Mouse (Mus musculus) heart, adult 2 months (tissue): ENCODE data around the gene Inpp5b. TPM values are rescaled to one million over a fixed set of nuclear protein-coding genes. Genes with fewer than 3 reads are reported as not detected.

Experiments
- DNase-seq, 2 experiments: peaks; one replicate each; pipeline ENCODE4 v3.0.0; 2021
- H3K27ac ChIP-seq: fragments of 200-600 bp; 2 replicates; pipeline ENCODE4 v1.8.1; 2022
- H3K27me3 ChIP-seq: fragments of 200-500 bp; 2 replicates; pipeline ENCODE4 v1.6.1; 2012; ENCODE audit warnings: mild to moderate bottlenecking, low read length, inconsistent platforms, mixed read lengths; ENCODE audit not compliant: control insufficient read depth, insufficient read depth
- H3K36me3 ChIP-seq: fragments of 200-500 bp; 2 replicates; pipeline ENCODE4 v1.6.1; 2012; ENCODE audit warnings: low read length, inconsistent platforms; ENCODE audit not compliant: control insufficient read depth, insufficient read depth
- H3K4me1 ChIP-seq: fragments of 200-500 bp; 2 replicates; pipeline ENCODE4 v1.6.1; 2011; ENCODE audit warnings: low read length; ENCODE audit not compliant: control insufficient read depth, insufficient read depth
- H3K4me3 ChIP-seq: fragments of 200-600 bp; 2 replicates; pipeline ENCODE4 v1.8.1; 2022
- H3K79me2 ChIP-seq: fragments of 200-500 bp; replicated peaks from 2 replicates; pipeline ENCODE4 v1.6.1; 2012; ENCODE audit warnings: mild to moderate bottlenecking, inconsistent platforms, low read length, moderate library complexity, mixed read lengths; ENCODE audit not compliant: control insufficient read depth, insufficient read depth
- H3K9ac ChIP-seq: fragments of 200-500 bp; 2 replicates; pipeline ENCODE4 v1.6.1; 2012; ENCODE audit warnings: low read depth, mild to moderate bottlenecking, control low read depth, inconsistent platforms, low read length, mixed read lengths
- CTCF ChIP-seq: fragments of 200-600 bp; IDR thresholded peaks from 2 replicates; pipeline ENCODE4 v1.8.1; 2022; ENCODE audit warnings: antibody characterized with exemption, mild to moderate bottlenecking, moderate library complexity
- EP300 ChIP-seq: fragments of 200-500 bp; IDR thresholded peaks from 2 replicates; pipeline ENCODE4 v1.6.1; 2011; ENCODE audit warnings: low read depth, low read length, control low read depth; ENCODE audit not compliant: insufficient read depth
- POLR2A ChIP-seq: fragments of 200-500 bp; IDR thresholded peaks from 2 replicates; pipeline ENCODE4 v1.6.1; 2011; ENCODE audit warnings: mild to moderate bottlenecking, low read depth, low read length, control low read depth; ENCODE audit not compliant: insufficient read depth
- WGBS: fragments of 180-500 bp; shearing (Covaris S2); methylation state at CpG from one replicate; pipeline ENCODE4 v1.1.7; 2018; 5-methylcytosine and 5-hydroxymethylcytosine counted together
- intact Hi-C: fragments of 180-260 bp; cut with DNase I; formaldehyde crosslinking; loops from one replicate; pipeline ENCODE4 v1.15.1; 2025
- polyA plus RNA-seq: library from polyadenylated mRNA; depleted of rRNA; stranded (reverse); fragments of >200 nt; gene quantifications from 2 replicates; pipeline ENCODE4 v1.2.3, GENCODE M21; 2012
- total RNA-seq, 2 experiments: library from RNA; stranded (reverse); gene quantifications; 2 replicates each; pipeline ENCODE4 v1.2.3; 2021

Inpp5b gene
- total and polyA plus RNA-seq, 3 experiments, result 8.0 to 17.8 (median 8.2) TPM

- Histone ChIP-seq H3K9ac (no peak overlapping the region), H3K79me2 (no peaks in the 10 kb centered on the region), H3K27ac (no peak overlapping the region), H3K4me3 (no peak overlapping the region), H3K4me1 (no peaks in the 10 kb centered on the region), H3K36me3 (no peaks in the 10 kb centered on the region), H3K27me3 (no peaks in the 10 kb centered on the region)
- TF ChIP-seq CTCF (no peak), EP300 (no peak), POLR2A (no peak)
- intact Hi-C loops, result no loop called here
- WGBS, result 90% methylated on average over 8 of the region's 8 CpGs
- no peak for DNase-seq
These were observed 54.5 kb downstream of the Inpp5b start for GRCm38 (mm10) chr4:124796141-124796540.

GRCm38 (mm10) chr4:124796913-124797312 is 55.3 kb downstream of the Inpp5b start:
- DNase-seq, result no peak
- TF ChIP-seq CTCF (peak; percentile 50), EP300 (no peak), POLR2A (no peak)
- Histone ChIP-seq H3K4me3 (no peak overlapping the region), H3K9ac (no peak overlapping the region), H3K27me3 (no peaks in the 10 kb centered on the region), H3K79me2 (no peaks in the 10 kb centered on the region), H3K27ac (no peak overlapping the region), H3K4me1 (peaks cover 2% of the 10 kb centered on the region), H3K36me3 (no peaks in the 10 kb centered on the region)
- 97% methylated on average over 2 of the region's 2 CpGs for WGBS
- intact Hi-C loops, result no loop called here

DNA sequence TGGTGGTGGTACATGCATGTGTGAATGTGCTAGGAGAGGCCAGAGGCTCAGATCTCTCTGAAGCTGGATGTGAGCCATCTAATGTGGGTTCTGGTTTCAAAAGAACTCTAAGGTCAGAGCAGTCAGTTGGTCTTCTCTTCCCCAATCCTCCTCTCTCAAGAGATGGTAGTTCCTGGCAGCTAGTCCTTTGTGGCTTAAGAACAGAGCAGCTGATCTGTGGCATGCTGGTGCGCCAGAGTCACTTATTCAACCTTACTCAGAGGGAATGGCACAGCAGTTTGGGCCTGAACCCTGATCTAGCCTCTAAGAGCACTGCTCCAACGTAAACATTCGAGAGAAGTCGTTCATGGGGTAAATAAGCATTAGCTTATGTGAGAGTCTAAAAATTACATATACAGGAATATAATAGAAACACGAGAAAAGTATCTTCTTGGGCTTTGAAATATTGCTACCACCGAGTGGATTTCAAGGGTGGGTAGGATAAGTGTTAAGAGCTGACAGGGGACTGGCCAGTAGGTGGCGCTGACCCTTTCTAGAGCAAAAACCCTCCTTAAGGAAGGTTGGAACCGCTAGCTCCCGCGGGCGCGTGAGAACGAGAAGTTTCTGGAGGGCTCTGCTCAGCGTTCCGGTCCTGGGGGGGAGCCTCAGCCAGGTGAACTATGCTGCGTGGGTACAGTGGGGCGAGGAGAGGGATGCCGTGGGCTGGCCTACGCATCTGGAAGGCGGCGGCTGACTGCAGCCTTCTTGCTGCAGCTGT is 60.1 kb downstream of the Inpp5b start, which contains the start of gene Mtf1:
Gene Mtf1, plus strand, starts transcription at position 553 of the 757 bp plus-strand sequence.
- 4% methylated on average over 21 of the region's 21 CpGs for WGBS
- intact Hi-C loops, result loop anchor here (1.0 to 5.0 kb wide), 4 partner anchors 46 to 136 kb away; partner anchors contain the start of genes 9930104L06Rik, Cdca8 and Sf3a3

DNA sequence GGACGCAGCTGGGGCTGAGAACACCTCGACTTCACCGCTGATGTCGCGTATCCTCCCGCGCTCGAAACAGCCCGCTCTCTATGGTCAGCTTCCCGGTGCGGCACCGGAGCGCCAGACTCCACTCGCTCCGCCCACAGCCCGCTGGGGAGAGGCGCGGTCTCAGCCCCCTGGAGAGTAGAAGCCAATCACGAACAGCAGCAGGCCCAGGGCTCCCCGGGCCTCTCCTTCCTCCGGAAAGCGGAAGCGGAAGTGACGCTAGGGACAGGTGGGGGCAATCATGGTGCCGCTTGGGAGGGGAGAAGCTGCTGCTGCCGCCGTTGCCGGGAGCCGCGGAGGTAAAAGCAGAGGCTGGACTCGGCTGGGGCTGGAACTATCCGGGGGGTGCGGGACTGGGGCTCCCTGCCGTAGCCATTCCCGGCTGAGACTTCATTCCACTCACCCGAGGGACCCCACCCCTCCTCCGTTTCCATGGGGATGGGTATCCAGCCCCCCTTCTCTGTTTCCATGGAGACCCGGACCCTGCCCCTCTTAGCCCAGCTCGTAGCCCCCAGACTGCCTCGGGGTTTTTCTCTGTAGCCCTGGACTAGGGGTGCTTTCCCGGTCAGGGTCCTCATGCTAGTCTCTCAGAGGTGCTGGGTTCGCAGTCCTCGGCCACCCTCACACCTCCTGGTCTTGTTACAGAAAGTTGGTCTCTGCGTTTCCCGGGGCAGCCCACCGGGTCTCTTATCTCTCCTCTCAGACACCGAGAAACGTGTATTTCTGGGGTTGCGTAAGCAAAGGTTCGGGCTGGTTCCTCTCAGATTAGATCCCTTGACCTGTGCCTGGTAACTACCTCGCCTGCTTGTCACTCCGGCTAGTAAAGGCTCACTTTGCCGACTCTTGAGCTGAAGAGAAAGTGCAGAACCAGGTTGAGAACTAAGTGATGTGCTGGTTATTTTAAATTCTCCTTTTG is 60.9 kb downstream of the Inpp5b start:
- Histone ChIP-seq H3K9ac (peak overlapping the region; percentile 86), H3K79me2 (peaks cover 3% of the 10 kb centered on the region), H3K27ac (peak overlapping the region; percentile 93), H3K4me1 (peaks cover 3% of the 10 kb centered on the region), H3K27me3 (no peaks in the 10 kb centered on the region), H3K36me3 (no peaks in the 10 kb centered on the region; the same call in 1 of the 2 replicates), H3K4me3 (peak overlapping the region; percentile 91)
- no peak for TF ChIP-seq EP300
- TF ChIP-seq POLR2A, result peak; percentile 83
- TF ChIP-seq CTCF, result no peak
- intact Hi-C loops, result loop anchor here (1.0 to 5.0 kb wide), 4 partner anchors 45 to 135 kb away; partner anchors contain the start of genes 9930104L06Rik, Cdca8 and Sf3a3
- peak; percentile 96 to 97 for DNase-seq
- 2% methylated on average over 52 of the region's 53 CpGs for WGBS

More for the DNA sequence above, 60.1 kb downstream of the Inpp5b start, which contains the start of gene Mtf1:
- Histone ChIP-seq H3K27ac (peak within 1 kb of the TSS; percentile 93), H3K4me1 (peaks cover 3% of the 10 kb centered on the region), H3K36me3 (no peaks in the 10 kb centered on the region; the same call in 1 of the 2 replicates), H3K4me3 (peak within 1 kb of the TSS; percentile 91), H3K27me3 (no peaks in the 10 kb centered on the region), H3K79me2 (peaks cover 3% of the 10 kb centered on the region), H3K9ac (peak within 1 kb of the TSS; percentile 86)
- peak; percentile 85 to 89 for DNase-seq
- no peak for TF ChIP-seq EP300
- TF ChIP-seq CTCF, result peak; percentile 98

DNA sequence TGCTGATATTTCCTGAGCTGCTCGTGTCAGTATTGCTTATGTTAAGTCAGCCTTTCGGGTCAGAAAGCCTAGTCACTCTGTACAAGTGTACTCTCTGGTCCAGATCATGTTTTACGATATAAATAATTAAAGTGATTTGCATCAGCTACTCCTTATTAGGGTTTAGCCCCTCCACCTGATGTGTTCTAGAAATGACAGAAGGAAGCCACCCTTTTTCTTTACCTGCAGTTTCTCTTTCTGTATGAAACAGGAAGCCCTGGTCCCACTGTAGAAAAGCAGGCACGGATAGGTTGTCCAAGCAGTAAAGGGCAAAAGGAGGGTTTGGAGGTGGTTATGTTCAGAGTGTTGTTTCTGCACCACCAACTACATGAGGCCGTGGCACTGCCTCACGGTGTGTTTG is 61.8 kb downstream of the Inpp5b start:
- DNase-seq, result no peak
- H3K27me3 ChIP-seq, result no peaks in the 10 kb centered on the region
- no peak overlapping the region for H3K9ac ChIP-seq
- no peaks in the 10 kb centered on the region; the same call in 1 of the 2 replicates for H3K36me3 ChIP-seq
- peaks cover 3% of the 10 kb centered on the region for H3K4me1 ChIP-seq
- intact Hi-C loops, result loop anchor here (5.0 kb wide), 3 partner anchors 51 to 134 kb away; partner anchors contain the start of genes 9930104L06Rik, Cdca8 and Sf3a3
- H3K27ac ChIP-seq, result no peak overlapping the region
- H3K79me2 ChIP-seq, result peaks cover 3% of the 10 kb centered on the region
- H3K4me3 ChIP-seq, result no peak overlapping the region; the same call in none of the 2 replicates
- TF ChIP-seq EP300 (no peak), CTCF (no peak), POLR2A (no peak)
- WGBS, result 65% methylated on average over 6 of the region's 6 CpGs
